Mouse (Mus musculus) liver, embryonic 11.5 days (tissue): ENCODE results near the gene Cnksr3. TPM values are rescaled to one million over a fixed set of nuclear protein-coding genes. Genes with fewer than 3 reads are reported as not detected.

Source experiments
- ATAC-seq: fragments of 200-750 bp; cut with Nextera tagmentation; replicated peaks from 2 replicates; pipeline ENCODE4 v1.8.0; 2017; ENCODE audit warnings: moderate number of reproducible peaks, mild to moderate bottlenecking, moderate TSS enrichment, moderate library complexity; ENCODE audit not compliant: low FRiP score
- DNase-seq: peaks from one replicate; pipeline ENCODE4 v3.0.0-alpha.2; 2017; ENCODE audit warnings: low spot score
- H3K27ac ChIP-seq: fragments of 300-500 bp; sonication (generic); 2 replicates; pipeline ENCODE4 v1.5.1; 2014; ENCODE audit warnings: mild to moderate bottlenecking, low read depth, low read length, control low read depth
- H3K27me3 ChIP-seq: fragments of 300-500 bp; sonication (generic); replicated peaks from 2 replicates; pipeline ENCODE4 v1.6.1; 2014; ENCODE audit warnings: low read length, mixed read lengths; ENCODE audit not compliant: control insufficient read depth, insufficient read depth
- H3K36me3 ChIP-seq: fragments of 300-500 bp; sonication (generic); 2 replicates; pipeline ENCODE4 v1.6.1; 2014; ENCODE audit warnings: mild to moderate bottlenecking, low read length, moderate library complexity, mixed read lengths; ENCODE audit not compliant: control insufficient read depth, insufficient read depth
- H3K4me1 ChIP-seq: fragments of 300-500 bp; sonication (generic); replicated peaks from 2 replicates; pipeline ENCODE4 v1.6.1; 2014; ENCODE audit warnings: low read length, mixed read lengths; ENCODE audit not compliant: control insufficient read depth, insufficient read depth
- H3K4me2 ChIP-seq: fragments of 300-500 bp; sonication (generic); 2 replicates; pipeline ENCODE4 v1.6.1; 2014; ENCODE audit warnings: mild to moderate bottlenecking, control low read depth, moderate library complexity
- H3K4me3 ChIP-seq: fragments of 300-500 bp; sonication (generic); 2 replicates; pipeline ENCODE4 v1.5.1; 2014; ENCODE audit warnings: low read depth, low read length, control low read depth
- H3K9ac ChIP-seq: fragments of 300-500 bp; sonication (generic); 2 replicates; pipeline ENCODE4 v1.6.1; 2014; ENCODE audit warnings: low read depth, low read length, control low read depth
- H3K9me3 ChIP-seq: fragments of 300-500 bp; sonication (generic); 2 replicates; pipeline ENCODE4 v1.6.1; 2016; ENCODE audit warnings: low read length, inconsistent platforms, mixed read lengths; ENCODE audit not compliant: control insufficient read depth
- WGBS: fragments of 180-500 bp; shearing (Covaris S2); extraction: QIAGEN DNeasy Blood & Tissue Kit; methylation state at CpG from one replicate; pipeline ENCODE4 v1.1.7; 2014; 5-methylcytosine and 5-hydroxymethylcytosine counted together
- polyA plus RNA-seq: library from polyadenylated mRNA; unstranded; fragments of >200 nt; fragmentation: Nextera tagmentation; extraction: Ambion mirVana; gene quantifications from 2 replicates; pipeline ENCODE4 v1.2.1, GENCODE M21; 2014

Cnksr3 gene
- polyA plus RNA-seq, 1 experiment from 2014 or later: 8.7 TPM

- peaks cover 2% of the 10 kb centered on the region; the same call in 1 of the 2 replicates for H3K36me3 ChIP-seq
- H3K4me1 ChIP-seq: peaks cover 24% of the 10 kb centered on the region
- WGBS: 55% methylated on average over 7 of the region's 7 CpGs
- no peaks in the 10 kb centered on the region for H3K9me3 ChIP-seq
- no peak overlapping the region for H3K4me2 ChIP-seq
- H3K27me3 ChIP-seq: no peaks in the 10 kb centered on the region
- DNase-seq: no peak
- no peak overlapping the region for H3K9ac ChIP-seq
- no peak overlapping the region for H3K4me3 ChIP-seq
- no peak overlapping the region for H3K27ac ChIP-seq
- ATAC-seq: no peak
Measured at GRCm38 (mm10) chr10:7187881-7188280, 24.2 kb downstream of the Cnksr3 start.

GRCm38 (mm10) chr10:7186992-7187391 is 25.0 kb downstream of the Cnksr3 start:
- Histone ChIP-seq H3K4me1 (peaks cover 24% of the 10 kb centered on the region), H3K36me3 (peaks cover 2% of the 10 kb centered on the region; the same call in 1 of the 2 replicates), H3K27me3 (no peaks in the 10 kb centered on the region), H3K4me3 (no peak overlapping the region), H3K9ac (no peak overlapping the region), H3K9me3 (no peaks in the 10 kb centered on the region), H3K4me2 (no peak overlapping the region), H3K27ac (no peak overlapping the region)
- DNase-seq: no peak
- no peak for ATAC-seq
- WGBS: 90% methylated on average over 5 of the region's 5 CpGs

GRCm38 (mm10) chr10:7186018-7186417 is 26.0 kb downstream of the Cnksr3 start:
- no peak overlapping the region for H3K4me2 ChIP-seq
- no peak overlapping the region for H3K4me3 ChIP-seq
- no peaks in the 10 kb centered on the region for H3K9me3 ChIP-seq
- H3K4me1 ChIP-seq: peaks cover 19% of the 10 kb centered on the region
- no peak overlapping the region for H3K9ac ChIP-seq
- H3K36me3 ChIP-seq: peaks cover 2% of the 10 kb centered on the region; the same call in 1 of the 2 replicates
- no peak overlapping the region for H3K27ac ChIP-seq
- DNase-seq (no peak), ATAC-seq (no peak)
- WGBS: 88% methylated on average over 5 of the region's 5 CpGs
- H3K27me3 ChIP-seq: no peaks in the 10 kb centered on the region

- Histone ChIP-seq H3K4me3 (no peak overlapping the region), H3K4me1 (peaks cover 15% of the 10 kb centered on the region), H3K9ac (no peak overlapping the region), H3K36me3 (peaks cover 2% of the 10 kb centered on the region; the same call in 1 of the 2 replicates), H3K4me2 (no peak overlapping the region), H3K27me3 (no peaks in the 10 kb centered on the region), H3K9me3 (no peaks in the 10 kb centered on the region), H3K27ac (0 out of 2 replicates have a peak overlapping the region, but pooled peaks have one; percentile 28)
- ATAC-seq (0 out of 2 replicates have a peak, but pooled peaks have one; percentile 18), DNase-seq (no peak)
- WGBS: 48% methylated on average over 6 of the region's 6 CpGs
Measured at GRCm38 (mm10) chr10:7183171-7183631, 28.8 kb downstream of the Cnksr3 start.

DNA sequence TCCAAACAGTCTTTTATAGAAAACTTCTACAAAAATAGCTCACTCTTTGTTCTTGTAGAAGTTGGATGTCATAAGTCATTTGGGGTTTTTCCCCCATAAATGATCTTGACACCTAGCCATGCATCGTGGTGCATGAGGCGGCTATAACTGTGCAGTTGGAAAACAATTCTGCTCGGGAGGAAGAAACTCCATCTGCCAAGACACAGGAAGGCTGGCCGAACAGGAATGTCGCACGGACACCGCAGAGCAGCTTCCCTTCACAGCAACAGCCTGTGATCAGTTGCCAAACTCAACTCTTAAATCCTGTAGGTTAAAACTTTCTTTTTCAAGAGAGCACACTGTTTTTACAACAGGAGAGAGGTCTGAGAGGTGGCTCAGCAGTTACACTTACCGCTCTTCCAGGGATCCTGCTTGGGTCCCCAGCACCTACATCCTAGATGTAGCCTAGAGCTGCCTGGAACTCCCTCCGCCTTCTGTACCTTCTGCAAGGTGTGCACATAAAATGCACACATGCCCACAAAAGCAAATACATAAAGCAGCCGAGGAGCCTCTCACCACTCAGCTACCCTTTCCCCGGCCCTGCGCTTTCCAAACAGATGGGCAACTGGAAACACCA is 29.4 kb downstream of the Cnksr3 start:
- no peak for ATAC-seq
- no peak overlapping the region for H3K4me3 ChIP-seq
- 0 out of 2 replicates have a peak overlapping the region, but pooled peaks have one; percentile 28 for H3K27ac ChIP-seq
- peaks cover 18% of the 10 kb centered on the region for H3K4me1 ChIP-seq
- no peaks in the 10 kb centered on the region for H3K9me3 ChIP-seq
- WGBS: 80% methylated on average over 12 of the region's 12 CpGs
- no peak for DNase-seq
- H3K36me3 ChIP-seq: peaks cover 2% of the 10 kb centered on the region; the same call in 1 of the 2 replicates
- H3K27me3 ChIP-seq: no peaks in the 10 kb centered on the region
- no peak overlapping the region for H3K9ac ChIP-seq
- no peak overlapping the region for H3K4me2 ChIP-seq

DNA sequence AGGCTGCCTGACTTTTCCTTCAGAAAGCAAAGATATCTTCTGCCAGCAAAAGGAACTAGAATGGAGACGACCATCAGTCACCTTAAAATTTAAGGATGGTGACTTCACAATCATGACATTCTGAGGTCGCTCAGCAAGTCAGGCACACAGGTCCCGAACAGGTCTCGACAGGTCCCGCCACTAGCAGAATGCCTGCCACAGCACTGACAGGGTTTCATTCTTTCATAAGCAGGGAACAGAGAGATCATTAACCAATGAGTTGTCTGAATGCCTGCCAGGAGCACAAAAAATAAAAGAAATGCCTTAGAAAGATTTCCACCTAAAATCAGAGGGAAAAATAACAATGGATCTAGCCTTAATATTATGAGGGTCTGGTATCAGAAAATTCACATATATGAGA is 31.7 kb downstream of the Cnksr3 start:
- H3K9ac ChIP-seq: no peak overlapping the region
- ATAC-seq: no peak
- H3K27me3 ChIP-seq: no peaks in the 10 kb centered on the region
- no peak overlapping the region for H3K4me2 ChIP-seq
- WGBS: 82% methylated on average over 5 of the region's 5 CpGs
- H3K4me1 ChIP-seq: peaks cover 18% of the 10 kb centered on the region
- peaks cover 2% of the 10 kb centered on the region; the same call in 1 of the 2 replicates for H3K36me3 ChIP-seq
- no peak for DNase-seq
- no peak overlapping the region for H3K27ac ChIP-seq
- H3K4me3 ChIP-seq: no peak overlapping the region
- H3K9me3 ChIP-seq: no peaks in the 10 kb centered on the region

GRCm38 (mm10) chr10:7178571-7178970 is 33.5 kb downstream of the Cnksr3 start:
- WGBS: 21% methylated on average over 10 of the region's 10 CpGs
- H3K9ac ChIP-seq: no peak overlapping the region
- no peaks in the 10 kb centered on the region for H3K27me3 ChIP-seq
- no peak overlapping the region for H3K27ac ChIP-seq
- no peak overlapping the region for H3K4me3 ChIP-seq
- ATAC-seq (no peak), DNase-seq (no peak)
- H3K36me3 ChIP-seq: no peaks in the 10 kb centered on the region
- H3K4me1 ChIP-seq: peaks cover 18% of the 10 kb centered on the region
- H3K4me2 ChIP-seq: no peak overlapping the region
- H3K9me3 ChIP-seq: no peaks in the 10 kb centered on the region

- H3K4me2 ChIP-seq: no peak overlapping the region
- no peak overlapping the region for H3K4me3 ChIP-seq
- no peak overlapping the region for H3K27ac ChIP-seq
- peaks cover 12% of the 10 kb centered on the region for H3K4me1 ChIP-seq
- DNase-seq: no peak
- no peaks in the 10 kb centered on the region for H3K36me3 ChIP-seq
- 88% methylated on average over 8 of the region's 8 CpGs for WGBS
- no peaks in the 10 kb centered on the region for H3K9me3 ChIP-seq
- H3K27me3 ChIP-seq: no peaks in the 10 kb centered on the region
- no peak for ATAC-seq
- no peak overlapping the region for H3K9ac ChIP-seq
Measured at GRCm38 (mm10) chr10:7176205-7176910, 35.7 kb downstream of the Cnksr3 start.
